Mouse (Mus musculus): Measurements from ENCODE around the gene Glb1. TPM values are rescaled to one million over a fixed set of nuclear protein-coding genes. Genes with fewer than 3 reads are reported as not detected.

Gene Glb1
- total RNA-seq, 2 experiments from 2014 or later, result 26.7 to 30.3 TPM

DNA sequence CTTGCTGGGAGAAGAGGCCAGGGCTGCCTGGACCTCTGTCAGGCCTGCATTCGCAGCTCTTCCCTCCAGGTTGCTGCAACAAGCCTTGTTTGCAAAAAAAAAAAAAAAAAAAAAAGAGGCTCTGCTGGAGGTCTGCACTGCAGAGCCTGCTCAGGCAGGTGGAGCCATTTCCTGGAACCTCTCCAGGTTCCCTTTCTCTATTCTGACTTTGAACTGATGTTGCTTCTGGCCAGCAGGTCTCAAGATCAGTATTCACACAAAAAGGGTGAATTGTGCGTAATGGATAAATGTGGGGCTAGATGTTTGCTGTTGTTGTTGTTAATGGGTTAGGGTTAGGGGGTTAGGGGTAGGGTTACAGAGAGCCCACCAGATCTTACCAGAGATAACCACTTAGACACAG, 34.8 kb downstream of the Glb1 start:
- intact Hi-C loops (cut with DNase I), result no loop called here
- DNase-seq, result no peak

DNA sequence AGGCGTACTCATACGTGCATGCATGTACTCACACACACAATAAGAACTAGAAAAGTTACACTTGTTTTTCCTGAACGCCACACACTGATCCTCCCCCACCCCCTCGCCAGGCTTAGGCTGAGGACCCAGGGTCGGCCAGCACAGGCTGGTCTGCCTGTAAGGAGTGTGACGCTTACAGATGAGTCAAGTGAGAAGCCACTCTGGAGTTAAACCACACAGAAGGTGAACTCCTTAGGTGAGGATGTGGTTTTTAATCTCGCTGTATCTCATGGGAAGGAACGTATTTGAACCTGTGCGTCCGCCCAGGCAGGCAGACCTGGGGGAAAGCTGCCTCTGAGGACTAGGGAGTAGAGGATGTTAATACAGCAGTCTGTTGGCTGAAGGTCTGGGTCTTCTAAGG, 39.7 kb downstream of the Glb1 start:
- no peak for DNase-seq
- intact Hi-C loops (cut with DNase I), result no loop called here

DNA sequence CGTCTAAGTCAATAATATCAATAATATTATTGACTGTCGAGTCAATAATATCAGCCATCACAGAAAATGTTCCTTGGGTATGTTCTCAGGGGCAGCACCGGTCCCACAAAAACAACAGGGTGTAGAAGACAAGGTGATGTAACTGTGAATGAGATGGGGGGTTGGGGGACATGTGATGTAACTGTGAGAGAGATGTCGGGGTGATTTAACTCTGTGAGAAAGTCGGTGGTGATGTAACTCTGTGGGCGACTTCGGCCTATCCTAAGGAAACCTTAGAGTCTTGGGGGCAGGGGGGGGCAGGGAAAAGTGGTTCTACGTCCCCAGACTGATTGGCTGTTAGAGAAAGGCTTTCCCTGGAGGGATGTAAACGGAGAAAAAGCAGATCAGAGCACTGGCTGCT, 41.3 kb downstream of the Glb1 start:
- intact Hi-C loops (cut with DNase I), result no loop called here
- no peak for DNase-seq

DNA sequence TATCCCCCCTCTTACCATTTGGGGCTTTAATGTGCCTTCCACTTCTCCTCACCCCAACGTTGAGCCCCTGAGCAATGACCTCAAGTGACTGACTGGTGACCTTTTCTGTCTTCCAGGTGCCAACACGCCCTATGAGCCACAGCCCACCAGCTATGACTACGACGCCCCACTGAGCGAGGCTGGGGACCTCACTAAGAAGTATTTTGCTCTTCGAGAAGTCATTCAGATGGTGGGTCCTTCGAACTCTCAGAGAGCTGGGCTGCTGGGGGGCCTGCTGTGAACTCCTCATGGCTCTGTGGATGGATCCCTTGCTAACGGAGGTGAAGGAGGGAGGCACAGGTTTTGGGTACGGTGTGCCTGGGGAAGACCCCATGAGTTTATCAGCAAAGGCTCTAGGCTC, 42.0 kb downstream of the Glb1 start:
- no peak for DNase-seq
- intact Hi-C loops (cut with DNase I), result no loop called here

DNA sequence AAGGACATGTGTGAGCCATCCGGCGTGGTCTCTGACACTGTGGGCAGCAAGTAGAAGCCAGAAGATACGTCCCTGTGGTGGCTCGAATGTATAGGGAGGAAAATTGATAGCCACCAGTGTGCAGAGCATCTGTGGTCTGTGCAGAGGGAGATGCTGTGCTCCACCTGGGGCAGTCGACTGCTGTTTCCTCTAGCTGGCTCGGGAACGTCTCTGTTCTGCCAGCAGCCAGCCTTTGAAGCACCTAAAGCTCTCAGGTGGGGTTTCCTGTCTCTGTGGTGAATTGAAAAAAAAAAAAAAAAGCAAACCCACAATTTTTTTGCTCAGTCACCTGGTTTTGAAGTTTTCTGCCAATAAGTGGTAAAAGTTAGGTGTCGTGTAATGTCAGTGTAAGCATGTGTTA, 42.5 kb downstream of the Glb1 start:
- intact Hi-C loops (cut with DNase I), result no loop called here
- DNase-seq, result no peak

DNA sequence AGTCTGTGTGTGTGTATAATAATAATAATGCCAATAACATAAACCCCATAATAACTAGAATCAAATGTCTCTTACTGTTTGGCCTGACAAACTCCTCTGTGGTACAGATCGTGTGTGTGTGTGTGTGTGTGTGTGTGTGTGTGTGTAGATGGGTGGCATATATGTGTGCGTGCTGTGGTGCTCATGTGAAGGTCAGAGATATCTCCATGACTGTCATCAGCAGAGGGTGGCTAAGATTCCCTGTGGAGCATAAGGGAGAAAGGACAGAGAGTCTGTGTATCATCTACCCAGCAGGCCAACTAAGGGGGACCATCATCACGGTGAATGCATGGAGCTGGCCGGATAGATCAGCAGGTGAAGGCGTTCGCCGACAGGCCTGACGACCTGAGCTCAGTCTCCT, 46.0 kb downstream of the Glb1 start:
- intact Hi-C loops (cut with DNase I), result no loop called here

DNA sequence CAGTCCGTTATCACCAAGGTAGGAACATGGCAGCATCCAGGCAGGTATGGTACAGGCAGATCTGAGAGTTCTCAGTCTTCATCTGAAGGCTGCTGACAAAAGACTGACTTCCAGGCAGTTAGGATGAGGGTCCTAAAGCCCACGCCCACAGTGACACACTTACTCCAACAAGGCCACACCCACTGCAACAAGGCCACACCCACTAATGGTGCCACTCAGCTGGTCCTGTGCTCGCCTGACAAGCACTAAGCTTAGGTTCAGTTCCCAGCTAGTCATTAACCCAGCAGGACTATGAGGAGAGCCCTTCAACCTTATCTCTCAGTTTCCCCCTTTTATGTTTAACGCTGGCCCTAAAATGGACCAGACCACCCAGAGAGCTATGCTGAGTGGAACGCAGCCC, 47.8 kb downstream of the Glb1 start:
- intact Hi-C loops (cut with DNase I), result no loop called here
- DNase-seq, result no peak

More for the DNA sequence above, 46.0 kb downstream of the Glb1 start:
- DNase-seq, result no peak

DNA sequence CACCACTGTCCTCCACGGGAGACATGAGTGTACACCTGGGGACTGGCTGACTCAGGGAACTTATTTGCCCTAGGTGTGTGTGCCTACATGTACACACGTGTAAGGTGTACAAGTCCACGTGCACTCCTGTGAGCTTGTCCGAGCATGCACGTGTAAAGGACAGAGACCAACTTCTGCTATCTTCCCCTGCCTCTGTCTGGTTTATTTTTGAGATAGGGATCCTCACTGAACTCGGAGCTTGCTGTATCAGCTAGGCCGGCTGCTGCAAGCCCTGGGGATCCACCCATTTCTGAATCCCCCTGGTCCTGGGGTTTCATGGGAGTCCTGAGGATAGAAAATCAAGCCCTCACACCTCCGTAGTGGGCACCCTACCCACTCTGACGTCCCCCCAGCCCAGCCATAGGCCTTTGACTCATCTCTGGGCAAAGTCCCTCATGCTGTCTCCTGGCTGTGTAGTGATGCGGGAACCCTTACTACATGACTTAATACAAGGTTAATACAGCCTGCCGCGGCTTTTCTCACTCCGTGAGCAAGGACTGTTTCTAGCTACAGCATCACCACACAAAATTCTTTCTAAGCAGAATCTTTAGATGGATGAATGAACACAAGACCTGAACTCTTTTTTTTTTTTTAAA, 48.4 kb downstream of the Glb1 start:
- intact Hi-C loops (cut with DNase I), result no loop called here
- DNase-seq, result no peak

DNA sequence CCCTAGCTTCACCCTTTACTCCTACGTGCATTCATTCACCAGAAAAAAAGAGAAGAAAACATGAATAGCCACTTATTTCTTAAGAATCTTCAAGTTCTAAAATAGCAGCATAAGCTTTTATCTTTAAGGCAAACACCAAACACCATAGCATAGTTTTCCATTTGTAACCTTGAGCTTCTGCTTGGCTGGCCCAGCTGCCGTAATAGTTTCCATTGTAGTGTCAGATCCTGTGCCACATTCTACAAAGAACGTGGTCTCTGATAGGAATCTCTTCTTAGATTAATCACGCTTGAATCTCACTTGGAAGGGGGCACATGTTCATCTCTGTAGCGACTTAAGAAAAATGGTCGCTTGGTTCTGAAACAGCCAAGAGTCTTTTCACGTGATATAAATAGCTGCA, 50.7 kb downstream of the Glb1 start:
- DNase-seq, result no peak
- intact Hi-C loops (cut with DNase I), result no loop called here

DNA sequence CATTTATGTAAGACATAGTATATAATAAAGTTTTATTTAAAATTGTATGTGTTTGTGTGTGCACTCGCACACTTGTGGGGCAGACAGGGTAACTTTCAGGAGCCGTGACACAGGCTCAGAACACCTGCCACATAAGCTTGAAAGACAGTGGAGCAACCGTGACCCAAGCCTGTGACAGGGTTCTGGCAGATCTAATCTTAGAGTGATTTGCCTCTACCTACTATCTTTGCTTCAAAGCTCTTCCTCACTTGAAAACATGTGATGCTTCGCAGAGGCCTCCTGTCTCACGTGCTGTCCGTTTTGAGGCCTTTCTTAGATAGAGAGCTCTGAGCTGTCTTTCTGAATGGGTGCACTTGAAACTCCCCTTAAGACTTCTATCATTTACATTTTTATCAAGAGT, 51.5 kb downstream of the Glb1 start:
- no peak for DNase-seq
- intact Hi-C loops (cut with DNase I), result no loop called here

DNA sequence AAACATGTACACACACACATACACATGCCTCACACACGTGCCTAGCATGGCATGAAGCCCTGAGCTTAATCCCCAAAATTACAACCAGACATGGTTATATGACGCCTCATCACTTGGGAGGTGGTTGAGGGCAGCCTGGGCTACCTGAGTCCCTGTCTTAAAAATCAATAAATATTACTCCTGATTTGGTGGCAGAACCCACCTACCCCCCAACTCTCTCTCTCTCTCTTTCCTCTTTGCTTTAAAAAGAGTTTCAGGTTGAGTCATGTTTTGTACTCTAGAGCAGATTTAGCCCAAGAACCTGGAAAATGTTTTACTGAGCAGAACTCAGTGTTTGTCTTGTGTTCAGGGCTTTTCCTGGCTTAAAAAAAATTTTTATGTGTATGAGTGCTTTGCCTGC, 54.5 kb downstream of the Glb1 start:
- intact Hi-C loops (cut with DNase I), result no loop called here
- no peak for DNase-seq

DNA sequence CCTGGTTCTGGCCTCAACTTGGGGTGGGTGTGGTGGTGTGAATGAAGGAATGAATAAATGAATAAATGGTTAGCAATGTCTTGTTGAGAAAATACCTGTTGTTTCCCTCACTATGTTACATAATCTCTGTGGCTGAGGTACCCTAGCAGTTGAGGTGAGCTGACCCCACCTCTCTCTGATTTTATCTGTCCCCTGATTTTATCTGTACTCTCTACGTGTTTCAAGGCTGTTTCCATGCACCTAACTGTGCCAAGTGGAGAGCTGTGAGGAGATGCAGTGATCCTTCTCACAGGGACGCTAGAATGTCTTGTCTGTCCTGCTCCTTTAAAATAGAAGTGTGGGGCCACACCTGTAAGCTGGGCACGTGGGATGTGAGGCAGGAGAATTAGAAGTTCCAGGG, 57.6 kb downstream of the Glb1 start:
- DNase-seq, result no peak
- intact Hi-C loops (cut with DNase I), result no loop called here

DNA sequence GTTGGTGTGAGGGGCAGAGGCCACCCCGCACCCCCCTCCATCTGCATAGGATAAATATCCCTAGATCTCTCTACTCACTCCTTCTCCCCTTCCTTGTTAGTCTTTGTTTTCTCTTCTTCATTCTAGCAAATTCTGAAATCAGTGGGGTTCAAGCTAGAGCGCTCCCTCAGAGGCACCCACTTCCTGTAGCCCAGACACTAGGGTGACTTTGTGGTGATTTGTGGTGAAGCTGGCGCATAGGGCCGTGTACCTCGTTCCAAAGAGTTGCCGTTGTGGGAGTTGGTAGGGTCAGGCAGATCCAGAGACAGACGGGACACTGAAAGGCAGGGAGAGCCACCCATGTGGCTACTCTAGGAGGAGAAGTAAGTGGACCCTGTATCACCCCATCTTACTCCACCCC, 61.7 kb downstream of the Glb1 start:
- no peak for DNase-seq
- intact Hi-C loops (cut with DNase I), result no loop called here

DNA sequence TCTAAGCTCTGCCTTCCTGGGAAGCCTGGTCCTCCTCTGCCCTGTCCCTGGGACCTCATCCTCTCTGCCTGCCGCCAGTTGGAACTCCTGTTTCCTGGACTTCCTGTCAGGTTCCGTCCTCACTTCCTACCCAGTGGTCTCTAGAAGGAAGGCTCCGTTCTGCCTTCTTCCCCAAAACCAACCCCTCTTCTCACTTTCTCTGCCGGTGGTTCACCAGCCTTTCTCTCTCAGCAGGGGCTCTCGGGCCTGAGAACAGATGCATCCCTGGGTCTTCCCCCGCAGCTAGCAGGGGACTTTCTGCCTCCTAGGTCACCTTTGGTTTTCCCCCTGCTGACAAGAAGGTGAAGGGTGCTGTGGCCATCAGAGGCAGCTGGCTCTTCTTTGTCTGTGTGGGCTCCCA, 64.6 kb downstream of the Glb1 start:
- DNase-seq, result no peak
- intact Hi-C loops (cut with DNase I), result no loop called here

DNA sequence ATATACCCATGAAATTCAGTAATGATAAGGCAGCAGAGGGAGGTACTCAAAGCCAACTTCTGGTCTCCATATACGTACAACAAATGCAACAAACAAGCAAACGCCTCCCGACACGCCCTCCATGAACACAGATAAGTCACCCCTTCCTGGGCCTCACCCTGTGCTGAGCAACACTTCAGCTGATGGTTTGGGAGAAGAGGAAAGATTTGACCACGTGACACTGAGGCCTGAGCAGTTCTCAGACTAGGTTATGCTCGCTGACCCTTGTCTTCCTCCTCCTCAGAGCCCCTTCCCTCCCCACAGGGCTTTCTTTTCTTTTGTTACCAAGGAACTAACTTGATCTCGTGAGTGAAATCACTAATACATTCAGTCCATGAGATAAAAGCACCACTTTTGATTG, 66.0 kb downstream of the Glb1 start:
- intact Hi-C loops (cut with DNase I), result no loop called here
- DNase-seq, result no peak

DNA sequence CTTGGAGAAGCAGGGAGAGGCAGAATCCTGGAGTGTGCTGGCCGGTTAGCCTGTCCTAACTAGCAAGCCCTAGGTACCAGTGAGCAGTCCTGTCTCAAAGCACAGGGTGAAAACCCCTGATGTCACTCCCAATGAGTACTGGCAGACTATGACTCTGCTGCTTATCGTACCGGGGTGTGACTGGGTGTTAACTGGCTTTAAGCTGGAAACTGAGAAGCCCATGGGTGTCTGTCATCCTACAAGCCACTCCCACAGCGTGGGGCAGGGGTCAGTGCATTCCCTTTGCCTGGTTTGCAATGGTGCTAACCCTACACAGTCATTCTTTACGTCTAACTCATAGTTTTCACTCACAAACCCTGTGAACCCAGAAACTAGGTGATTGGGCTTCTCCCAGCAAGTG, 67.3 kb downstream of the Glb1 start:
- intact Hi-C loops (cut with DNase I), result no loop called here
- no peak for DNase-seq

DNA sequence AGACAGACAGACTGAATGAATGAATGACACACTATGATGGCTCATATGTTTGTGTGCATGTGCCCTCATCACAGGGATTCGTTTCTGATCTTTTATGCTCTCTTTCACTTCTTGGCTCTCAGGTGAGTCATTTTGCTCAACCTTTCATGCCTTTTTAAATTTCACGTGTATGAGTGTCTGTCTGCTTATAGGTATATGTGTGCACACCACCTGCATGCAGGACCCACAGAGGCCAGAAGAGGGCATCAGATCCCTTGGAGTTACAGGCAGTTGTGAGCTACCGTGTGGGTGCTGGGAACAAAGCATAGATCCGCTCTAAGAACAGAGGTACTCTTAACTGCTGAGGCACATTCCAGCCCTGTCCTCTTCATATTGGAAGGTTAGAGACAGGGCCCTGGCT, 67.8 kb downstream of the Glb1 start:
- intact Hi-C loops (cut with DNase I), result no loop called here
- no peak for DNase-seq

DNA sequence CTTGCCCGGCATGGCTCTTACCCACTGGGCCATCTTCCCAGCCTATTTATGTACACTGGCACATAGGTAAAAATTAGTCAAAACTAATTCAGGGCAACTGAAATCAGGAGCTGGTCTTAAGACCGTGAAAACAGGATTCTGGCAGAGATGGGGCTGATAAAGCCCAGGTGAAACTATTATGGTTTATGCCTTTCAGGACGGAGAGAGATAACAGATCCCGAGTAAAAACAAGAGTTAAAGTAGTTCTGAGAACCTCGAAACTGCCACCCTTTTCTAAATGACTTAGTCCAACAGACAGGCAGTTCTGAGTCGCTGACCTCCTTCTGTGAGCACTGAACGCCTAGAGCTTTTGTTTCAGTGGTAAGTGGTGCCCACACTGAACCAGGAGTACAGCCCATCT, 71.0 kb downstream of the Glb1 start:
- intact Hi-C loops (cut with DNase I), result no loop called here
- no peak for DNase-seq

DNA sequence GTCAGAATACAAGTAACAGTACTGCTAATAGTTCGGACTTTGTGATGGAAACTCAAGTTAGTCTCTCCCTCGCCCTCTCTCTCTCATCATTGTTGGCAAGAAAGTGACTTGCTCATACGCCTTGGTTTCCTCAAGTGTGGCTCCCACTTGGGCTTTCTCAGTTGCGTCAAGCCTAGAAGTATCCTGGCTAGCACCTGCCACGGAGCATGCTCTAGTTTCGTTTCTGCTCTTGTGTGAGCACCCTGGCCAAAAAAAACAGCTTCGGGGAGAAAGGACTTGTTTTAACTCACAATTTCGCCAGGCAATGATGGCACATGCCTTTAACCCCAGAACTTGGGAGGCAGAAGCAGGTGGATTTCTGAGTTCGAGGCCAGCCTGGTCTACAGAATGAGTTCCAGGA, 76.1 kb downstream of the Glb1 start:
- intact Hi-C loops (cut with DNase I), result no loop called here
- DNase-seq, result no peak

DNA sequence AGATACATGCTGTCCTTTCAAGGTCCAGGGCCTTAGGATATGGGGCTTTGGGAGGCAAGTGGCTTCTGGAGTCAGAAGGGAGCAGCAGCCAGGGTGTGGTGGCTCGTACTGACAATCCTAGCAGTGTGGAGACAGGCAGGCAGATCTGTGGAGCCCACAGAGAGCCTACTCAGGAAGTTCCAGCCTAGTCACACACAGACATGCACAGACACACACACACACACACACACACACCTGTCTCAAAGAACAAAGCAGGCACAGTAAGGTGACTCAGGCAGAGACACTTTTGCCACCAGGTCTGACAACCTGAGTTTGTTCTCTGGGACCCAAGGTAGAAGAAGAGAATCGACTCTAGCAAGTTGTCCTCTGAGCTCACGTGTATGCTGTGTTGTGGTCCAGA, 80.1 kb downstream of the Glb1 start:
- intact Hi-C loops (cut with DNase I), result no loop called here
- no peak for DNase-seq

DNA sequence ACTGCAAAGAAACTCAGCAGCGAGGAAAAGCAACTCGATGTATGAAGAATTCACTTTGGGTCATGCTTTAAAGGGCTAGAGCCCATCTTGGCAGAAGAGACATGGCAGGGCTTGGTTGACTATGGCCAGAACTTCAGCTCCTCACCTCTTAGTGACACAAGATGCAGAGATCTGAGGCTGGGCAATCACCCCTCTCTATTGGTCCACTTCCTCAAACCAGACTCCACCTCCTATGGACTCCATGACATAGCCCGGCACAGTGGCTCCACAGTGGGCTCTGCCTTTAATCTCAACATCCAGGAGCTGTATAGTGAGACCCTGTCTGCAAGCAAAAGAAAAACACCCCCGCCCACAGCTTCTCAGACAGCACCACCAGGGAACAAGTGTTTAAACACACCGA, 83.9 kb downstream of the Glb1 start:
- intact Hi-C loops (cut with DNase I), result no loop called here
- no peak for DNase-seq

DNA sequence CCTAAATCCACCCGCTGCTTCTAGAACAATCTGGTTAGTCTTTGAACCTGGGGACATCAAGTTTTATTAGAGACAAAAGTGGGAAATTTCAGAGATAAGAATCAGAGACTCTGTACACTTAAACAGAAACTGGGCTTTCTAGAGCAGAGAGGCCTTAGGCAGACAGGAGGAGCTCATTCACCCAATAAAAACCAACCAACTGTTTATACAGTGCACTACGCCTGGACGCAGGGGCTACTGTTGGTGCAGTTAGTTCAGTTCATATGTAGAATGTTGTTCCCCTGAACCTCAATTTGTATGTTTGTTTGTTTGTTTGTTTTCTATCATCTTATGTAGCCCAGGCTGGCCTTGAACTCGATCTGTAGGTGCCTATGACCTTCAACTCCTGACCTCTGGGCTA, 85.9 kb downstream of the Glb1 start:
- intact Hi-C loops (cut with DNase I), result no loop called here
- no peak for DNase-seq

DNA sequence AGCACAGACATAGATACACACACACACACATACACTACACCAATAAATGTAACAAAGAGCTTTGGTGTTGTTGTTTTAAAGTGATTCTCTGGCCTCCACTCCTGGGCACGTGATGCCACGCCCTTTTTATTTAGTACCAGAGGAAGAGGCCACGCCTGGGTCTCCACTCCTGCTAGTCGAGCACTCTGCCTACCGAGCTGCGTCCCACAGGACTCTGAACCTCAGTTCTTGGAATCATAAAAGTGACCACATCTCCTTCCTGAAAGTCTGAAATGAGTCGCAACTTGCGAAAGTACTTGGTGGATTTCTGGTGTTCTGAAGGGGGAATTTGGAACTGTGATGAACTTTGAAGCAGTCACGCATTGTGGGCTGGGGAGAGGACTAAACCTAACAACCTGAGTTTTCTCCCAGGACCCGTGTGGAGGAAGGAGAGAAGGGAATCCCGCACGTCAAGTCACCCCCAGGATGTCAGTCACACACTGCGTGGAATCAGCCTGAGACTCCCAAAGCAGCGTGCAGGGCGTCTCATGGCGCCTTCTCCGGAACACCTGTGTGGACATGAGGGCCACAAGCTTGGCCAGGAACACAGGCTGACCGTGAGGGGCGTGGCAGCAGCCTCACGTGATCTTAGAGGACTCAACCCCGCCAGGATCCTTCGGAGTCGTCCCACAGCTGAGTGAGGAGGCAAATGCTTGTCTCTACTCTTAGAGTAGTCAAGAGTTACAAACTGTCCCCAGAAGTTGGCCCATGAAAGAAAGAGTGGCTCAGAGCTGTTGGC, 86.8 kb downstream of the Glb1 start:
- intact Hi-C loops (cut with DNase I), result no loop called here
- DNase-seq, result no peak

Data from left cerebral cortex, postnatal 4 days (tissue).